Mouse (Mus musculus) ES-Bruce4 (cell line): ENCODE data around the gene Sema5a. TPM values are rescaled to one million over a fixed set of nuclear protein-coding genes. Genes with fewer than 3 reads are reported as not detected.

Experiments
- H3K27ac ChIP-seq: 2 replicates; pipeline ENCODE4 v1.5.1; 2012; ENCODE audit warnings: low read length, inconsistent platforms; ENCODE audit not compliant: insufficient read depth
- H3K27me3 ChIP-seq: 2 replicates; pipeline ENCODE4 v1.6.1; 2012; ENCODE audit warnings: mild to moderate bottlenecking, low read length, inconsistent platforms; ENCODE audit not compliant: control insufficient read depth, poor library complexity, insufficient read depth, severe bottlenecking
- H3K36me3 ChIP-seq: 2 replicates; pipeline ENCODE4 v1.6.1; 2012; ENCODE audit warnings: inconsistent platforms, mild to moderate bottlenecking, low read length, moderate library complexity; ENCODE audit not compliant: control insufficient read depth, poor library complexity, insufficient read depth, severe bottlenecking
- H3K4me1 ChIP-seq: one replicate; pipeline ENCODE4 v1.8.1; 2011; ENCODE audit warnings: low read length; ENCODE audit not compliant: control insufficient read depth, insufficient read depth
- H3K4me3 ChIP-seq: 2 replicates; pipeline ENCODE4 v1.5.1; 2011; ENCODE audit warnings: low read depth, mild to moderate bottlenecking, low read length
- H3K9ac ChIP-seq: 2 replicates; pipeline ENCODE4 v1.6.1; 2012; ENCODE audit warnings: low read depth, mild to moderate bottlenecking, inconsistent platforms; ENCODE audit not compliant: poor library complexity, severe bottlenecking
- H3K9me3 ChIP-seq: replicated peaks from 2 replicates; pipeline ENCODE4 v1.6.1; 2012; ENCODE audit warnings: mild to moderate bottlenecking, low read length, inconsistent platforms; ENCODE audit not compliant: control insufficient read depth, poor library complexity, insufficient read depth, severe bottlenecking
- CTCF ChIP-seq: IDR thresholded peaks from one replicate; pipeline ENCODE4 v1.8.1; 2011; ENCODE audit warnings: low read depth, low read length
- EP300 ChIP-seq: IDR thresholded peaks from 2 replicates; pipeline ENCODE4 v1.6.1; 2011; ENCODE audit warnings: low read depth, low read length; ENCODE audit not compliant: insufficient read depth
- POLR2A ChIP-seq: IDR thresholded peaks from one replicate; pipeline ENCODE4 v1.8.1; 2011; ENCODE audit warnings: low read length; ENCODE audit not compliant: insufficient read depth
- polyA plus RNA-seq: library from polyadenylated mRNA; stranded (reverse); fragments of >200 nt; gene quantifications from 2 replicates; pipeline ENCODE4 v1.2.4, GENCODE M21; 2011; ENCODE audit warnings: low read depth; ENCODE audit not compliant: missing spikeins, insufficient read depth, insufficient read length

Gene Sema5a
- polyA plus RNA-seq, 1 experiment: 2.8 TPM

DNA sequence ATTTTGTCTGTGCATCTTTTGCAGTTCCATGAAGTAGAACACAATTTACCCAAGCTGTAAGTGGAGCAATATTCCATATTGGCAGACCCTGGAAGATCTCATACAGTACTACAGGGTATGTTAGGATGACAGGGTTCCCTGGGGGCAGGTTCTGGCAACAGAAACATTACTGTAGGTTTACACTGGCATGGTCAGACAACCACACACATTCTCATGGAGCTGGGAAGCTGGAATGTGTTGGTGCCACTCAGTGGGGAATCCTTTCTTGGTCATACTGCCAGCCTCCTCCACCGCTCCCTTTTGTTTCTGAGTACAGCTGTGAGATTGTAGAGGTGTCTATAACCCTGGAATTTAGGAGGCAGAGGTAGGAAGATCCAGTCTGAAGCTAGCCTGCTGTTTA is 11.2 kb upstream of the Sema5a start:
- Histone ChIP-seq H3K36me3 (no peaks in the 10 kb centered on the region), H3K4me3 (no peak overlapping the region), H3K27ac (no peak overlapping the region), H3K9me3 (no peaks in the 10 kb centered on the region), H3K27me3 (no peaks in the 10 kb centered on the region), H3K9ac (no peak overlapping the region), H3K4me1 (no peaks in the 10 kb centered on the region)
- TF ChIP-seq CTCF: no peak
- TF ChIP-seq EP300: no peak
- no peak for TF ChIP-seq POLR2A

DNA sequence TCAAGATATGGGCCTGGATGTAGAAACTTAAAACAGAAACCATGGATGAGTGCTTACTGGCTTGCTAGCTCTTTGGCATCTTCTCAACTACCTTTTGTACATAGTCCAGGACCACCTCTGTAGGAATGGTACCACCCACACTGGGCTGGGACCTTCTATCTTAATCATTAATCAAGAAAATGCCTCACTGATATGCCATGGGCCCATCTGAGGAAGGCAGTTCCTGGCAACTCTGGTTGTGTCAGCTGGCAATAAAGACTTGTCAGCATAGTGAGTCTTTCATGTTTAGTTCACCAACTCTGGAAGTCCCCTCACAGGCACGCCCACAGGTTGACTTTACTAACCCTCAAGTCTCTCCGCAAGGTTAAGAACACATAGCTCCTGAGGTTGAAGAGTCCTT is 5.5 kb upstream of the Sema5a start:
- no peaks in the 10 kb centered on the region for H3K27me3 ChIP-seq
- H3K36me3 ChIP-seq: no peaks in the 10 kb centered on the region
- no peaks in the 10 kb centered on the region for H3K4me1 ChIP-seq
- H3K9me3 ChIP-seq: no peaks in the 10 kb centered on the region
- no peak overlapping the region for H3K4me3 ChIP-seq
- no peak overlapping the region for H3K27ac ChIP-seq
- TF ChIP-seq POLR2A (no peak), EP300 (no peak), CTCF (no peak)
- H3K9ac ChIP-seq: no peak overlapping the region

DNA sequence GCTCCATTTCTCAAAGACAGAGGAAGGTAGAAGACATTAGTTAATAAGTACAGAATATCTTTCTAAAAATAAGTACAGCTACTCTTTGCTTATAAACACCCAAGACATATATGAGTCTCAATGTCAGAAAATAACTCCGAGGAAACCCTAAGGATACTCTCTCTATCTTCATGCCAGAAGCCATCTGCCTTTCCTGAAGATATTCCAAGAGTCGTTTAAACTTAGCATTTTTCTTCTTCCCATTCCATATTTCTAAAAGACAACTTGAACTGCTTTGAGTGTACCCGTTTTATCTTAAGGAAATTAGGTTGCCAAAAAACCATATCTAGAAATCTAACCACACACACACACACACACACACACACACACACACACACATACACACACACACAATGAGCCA is 4.5 kb upstream of the Sema5a start:
- H3K4me1 ChIP-seq: no peaks in the 10 kb centered on the region
- no peaks in the 10 kb centered on the region for H3K9me3 ChIP-seq
- no peaks in the 10 kb centered on the region for H3K27me3 ChIP-seq
- no peak overlapping the region for H3K27ac ChIP-seq
- TF ChIP-seq EP300 (no peak), POLR2A (no peak), CTCF (no peak)
- no peaks in the 10 kb centered on the region for H3K36me3 ChIP-seq
- H3K9ac ChIP-seq: no peak overlapping the region
- no peak overlapping the region for H3K4me3 ChIP-seq

DNA sequence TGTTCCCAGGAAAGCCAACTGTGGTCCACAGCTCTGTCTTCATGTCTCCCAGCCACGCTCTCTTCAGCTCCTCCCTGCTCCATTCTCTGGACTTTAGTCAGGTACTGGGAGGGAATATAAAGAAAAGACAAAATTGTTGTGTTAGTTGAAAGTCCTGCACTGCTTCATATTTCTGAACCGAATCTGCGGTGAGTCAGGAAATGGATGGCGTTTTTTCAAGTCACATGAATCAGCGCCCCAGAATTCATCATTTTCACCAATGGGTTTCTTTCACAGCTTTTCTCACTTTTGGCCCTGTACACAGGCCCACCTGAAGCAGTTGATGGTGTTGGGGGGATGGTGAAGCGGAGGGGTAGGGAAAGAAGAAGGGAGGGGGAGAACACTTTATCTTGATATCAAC is 2.9 kb upstream of the Sema5a start:
- H3K9me3 ChIP-seq: no peaks in the 10 kb centered on the region
- no peak overlapping the region for H3K27ac ChIP-seq
- no peak for TF ChIP-seq EP300
- no peak for TF ChIP-seq POLR2A
- TF ChIP-seq CTCF: no peak
- H3K4me1 ChIP-seq: no peaks in the 10 kb centered on the region
- H3K4me3 ChIP-seq: no peak overlapping the region
- H3K9ac ChIP-seq: no peak overlapping the region
- no peaks in the 10 kb centered on the region for H3K36me3 ChIP-seq
- H3K27me3 ChIP-seq: no peaks in the 10 kb centered on the region

DNA sequence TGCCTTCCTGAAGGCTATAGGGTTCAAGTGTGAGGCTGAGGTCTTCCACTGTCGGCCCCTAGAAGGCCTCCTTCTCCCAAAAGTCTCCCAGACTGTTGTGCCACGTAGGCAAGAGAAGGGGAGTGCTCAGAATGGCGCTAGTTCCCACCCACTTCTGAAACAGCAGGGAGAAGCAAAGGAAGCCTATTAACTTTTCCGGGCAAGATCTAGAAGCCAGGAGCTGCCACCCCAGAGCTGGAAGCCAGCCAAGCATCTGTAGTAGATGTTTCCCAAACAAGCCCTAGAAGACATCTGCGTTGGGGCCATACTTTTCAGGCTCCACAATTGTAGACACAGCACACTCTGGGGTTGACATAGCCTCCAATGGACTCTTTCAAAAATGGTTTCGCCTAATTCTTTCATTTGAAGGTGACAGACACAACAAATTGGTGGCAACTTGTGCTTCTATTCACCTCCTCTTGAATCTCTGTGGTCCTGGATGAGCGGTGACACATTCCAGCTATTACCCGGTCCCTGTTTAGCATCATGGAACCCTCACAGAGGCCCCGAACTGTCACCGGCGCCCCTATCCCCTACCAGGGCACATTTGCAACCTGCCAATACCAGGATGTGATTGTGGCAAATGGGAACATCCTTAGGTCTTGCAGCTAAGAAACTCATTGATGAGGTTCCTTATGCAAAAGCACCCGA is 1.4 kb upstream of the Sema5a start:
- TF ChIP-seq CTCF (no peak), EP300 (no peak), POLR2A (no peak)
- Histone ChIP-seq H3K27me3 (no peaks in the 10 kb centered on the region), H3K27ac (no peak overlapping the region), H3K9ac (no peak overlapping the region), H3K4me1 (no peaks in the 10 kb centered on the region), H3K4me3 (peak overlapping the region; percentile 60), H3K36me3 (no peaks in the 10 kb centered on the region), H3K9me3 (no peaks in the 10 kb centered on the region)

DNA sequence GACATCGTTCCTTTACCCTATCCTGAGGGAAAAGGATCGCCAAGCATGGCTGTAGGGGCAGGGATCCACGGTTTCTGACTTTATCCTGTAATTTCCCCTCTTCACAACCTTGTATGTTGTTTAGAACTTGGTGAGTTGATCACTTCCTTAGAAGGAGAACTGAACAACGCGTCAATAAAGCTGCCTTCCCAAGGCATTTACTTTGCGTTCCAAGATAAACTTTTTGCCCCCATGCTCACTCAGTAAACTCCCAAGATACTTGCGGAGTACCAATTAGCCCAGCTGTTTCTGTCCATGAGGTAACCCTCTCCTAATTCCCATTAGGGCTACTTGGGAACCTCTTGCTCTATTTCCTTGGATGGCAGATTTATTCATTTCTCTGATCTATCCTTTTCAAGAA is 786 bp upstream of the Sema5a start:
- Histone ChIP-seq H3K9me3 (no peaks in the 10 kb centered on the region), H3K27me3 (no peaks in the 10 kb centered on the region), H3K4me1 (no peaks in the 10 kb centered on the region), H3K4me3 (peak overlapping the region; percentile 79), H3K36me3 (no peaks in the 10 kb centered on the region), H3K9ac (peak overlapping the region; percentile 76), H3K27ac (no peak overlapping the region)
- TF ChIP-seq POLR2A: no peak
- no peak for TF ChIP-seq EP300
- TF ChIP-seq CTCF: no peak
